8 mouse cellular contexts compared by ENCODE assay signal in the genomic region with DNA sequence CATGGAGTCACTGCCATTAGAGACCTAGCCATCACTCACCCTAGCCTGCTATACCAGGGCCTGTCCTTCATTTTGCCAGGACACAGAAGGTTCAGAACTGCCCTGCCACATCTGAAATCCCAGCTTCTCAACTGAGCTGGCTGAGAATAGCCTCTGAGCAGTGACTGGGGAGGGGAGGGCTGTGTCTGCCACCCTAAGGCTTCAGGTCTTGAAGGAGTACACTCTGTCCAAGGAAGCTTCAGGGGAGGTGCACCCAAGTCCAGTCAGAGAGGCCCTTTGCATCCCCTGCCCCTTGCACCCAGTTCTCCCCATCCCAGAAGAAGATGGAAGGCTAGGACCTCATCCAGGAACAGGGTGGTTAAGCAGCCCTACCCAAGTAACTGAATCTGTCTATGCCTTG. TPM values are rescaled to one million over a fixed set of nuclear protein-coding genes. Genes with fewer than 3 reads are reported as not detected.
DNase-seq lines count a peak whose midpoint lies in the region; ATAC-seq lines count a peak whose summit lies in the region.

No protein-coding gene starts in this region.

- H3K36me3 ChIP-seq in lung, embryonic 16.5 days (ENCODE audit: control insufficient read depth, insufficient read depth, low read length): 0 out of 2 replicates have a peak, but pooled peaks cover 2% of the 10 kb centered on the region
- H3K36me3 ChIP-seq in hindbrain, embryonic 15.5 days: peaks cover 6% of the 10 kb centered on the region; the same call in 1 of the 2 replicates
- H3K36me3 ChIP-seq in midbrain, embryonic 16.5 days (ENCODE audit: control insufficient read depth, insufficient read depth, low read length): no peaks in the 10 kb centered on the region; the same call in 1 of the 2 replicates

- peaks cover 58% of the 10 kb centered on the region for H3K4me1 ChIP-seq in lung, embryonic 16.5 days (replicated peaks; ENCODE audit: control insufficient read depth, insufficient read depth, low read length)
- peaks cover 54% of the 10 kb centered on the region for H3K4me1 ChIP-seq in hindbrain, embryonic 15.5 days (replicated peaks)
- peaks cover 36% of the 10 kb centered on the region for H3K4me1 ChIP-seq in midbrain, embryonic 16.5 days (ENCODE audit: control insufficient read depth, insufficient read depth, low read length)

- no peak overlapping the region for H3K27ac ChIP-seq in lung, embryonic 16.5 days (ENCODE audit: low read length)
- H3K27ac ChIP-seq in hindbrain, embryonic 15.5 days (replicated peaks): no peak overlapping the region
- H3K27ac ChIP-seq in midbrain, embryonic 16.5 days (ENCODE audit: low read length): no peak overlapping the region

- H3K27me3 ChIP-seq in lung, embryonic 16.5 days (ENCODE audit: control insufficient read depth, insufficient read depth, low read depth, low read length): no peaks in the 10 kb centered on the region
- no peaks in the 10 kb centered on the region for H3K27me3 ChIP-seq in hindbrain, embryonic 15.5 days
- H3K27me3 ChIP-seq in midbrain, embryonic 16.5 days (ENCODE audit: control insufficient read depth, insufficient read depth, low read depth, low read length): no peaks in the 10 kb centered on the region

- H3K4me3 ChIP-seq in lung, embryonic 16.5 days (ENCODE audit: low read length): peak overlapping the region; percentile 90
- H3K4me3 ChIP-seq in hindbrain, embryonic 15.5 days: peak overlapping the region; percentile 88
- peak overlapping the region; percentile 92 for H3K4me3 ChIP-seq in midbrain, embryonic 16.5 days (ENCODE audit: low read depth, low read length)

- DNase-seq in adrenal gland, adult 2 months: peak; percentile 5
- DNase-seq in adrenal gland, postnatal 36 days: no peak
- no peak for DNase-seq in lung, postnatal 10 days
- DNase-seq in cerebellum, adult 9-10 months: no peak
- DNase-seq in B cell, adult 2 months: no peak

- peak overlapping the region; percentile 94 for H3K4me2 ChIP-seq in lung, embryonic 16.5 days (ENCODE audit: low read depth, low read length)
- peak overlapping the region; percentile 92 for H3K4me2 ChIP-seq in hindbrain, embryonic 15.5 days
- H3K4me2 ChIP-seq in midbrain, embryonic 16.5 days (ENCODE audit: low read length): peak overlapping the region; percentile 79

- H3K9ac ChIP-seq in lung, embryonic 16.5 days (ENCODE audit: low read length): peak overlapping the region; percentile 92
- H3K9ac ChIP-seq in hindbrain, embryonic 15.5 days: peak overlapping the region; percentile 73; the same call in 1 of the 2 replicates
- H3K9ac ChIP-seq in midbrain, embryonic 16.5 days (ENCODE audit: low read depth, low read length): peak overlapping the region; percentile 87

- no peaks in the 10 kb centered on the region for H3K9me3 ChIP-seq in lung, embryonic 16.5 days (ENCODE audit: control insufficient read depth, low read length)
- no peaks in the 10 kb centered on the region for H3K9me3 ChIP-seq in hindbrain, embryonic 15.5 days
- H3K9me3 ChIP-seq in midbrain, embryonic 16.5 days (replicated peaks; ENCODE audit: control insufficient read depth, low read length, poor library complexity, severe bottlenecking): no peaks in the 10 kb centered on the region

- ATAC-seq in lung, embryonic 16.5 days (ENCODE audit: low read depth): no peak
- no peak for ATAC-seq in hindbrain, embryonic 15.5 days (ENCODE audit: low FRiP score, low read depth)
- ATAC-seq in midbrain, embryonic 16.5 days: no peak

RNA-seq across cellular contexts. Expression of a gene that starts 1.7 kb away (rescaled TPM):
- total RNA-seq in adrenal gland, adult 2 months (2021): 100 to 1,000 TPM; 100 to 125 TPM
- polyA plus RNA-seq in adrenal gland, adult 2 months (2012; rRNA removed): 260 and 308 TPM in 2 replicates
- 100 to 1,000 TPM; 133 to 137 TPM for total RNA-seq in adrenal gland, postnatal 36 days (2021)
- 57.4 and 61.1 TPM in 2 replicates for polyA plus RNA-seq in lung, embryonic 16.5 days (2015; fragmentation: Nextera tagmentation; extraction: Ambion mirVana)
- 33.5 and 34.2 TPM in 2 replicates for polyA plus RNA-seq in hindbrain, embryonic 15.5 days (2015; fragmentation: Nextera tagmentation; extraction: Ambion mirVana)
- polyA plus RNA-seq in midbrain, embryonic 16.5 days (2015; fragmentation: Nextera tagmentation; extraction: Ambion mirVana): 32.0 and 33.9 TPM in 2 replicates

RNA-seq across cellular contexts. Expression of a gene that starts 16.5 kb away (rescaled TPM):
- 1 to 10 TPM; 7.2 to 8.4 TPM for total RNA-seq in adrenal gland, adult 2 months (2021)
- 0.11 and 0.33 TPM in 2 replicates for polyA plus RNA-seq in adrenal gland, adult 2 months (2012; rRNA removed)
- 10 to 100 TPM in 1 of 2 experiments, 1 to 10 TPM in 1; 8.9 to 10.3 TPM for total RNA-seq in adrenal gland, postnatal 36 days (2021)
- polyA plus RNA-seq in lung, embryonic 16.5 days (2015; fragmentation: Nextera tagmentation; extraction: Ambion mirVana): 38.1 and 40.7 TPM in 2 replicates
- polyA plus RNA-seq in hindbrain, embryonic 15.5 days (2015; fragmentation: Nextera tagmentation; extraction: Ambion mirVana): 13.5 and 14.5 TPM in 2 replicates
- 10.5 and 14.4 TPM in 2 replicates for polyA plus RNA-seq in midbrain, embryonic 16.5 days (2015; fragmentation: Nextera tagmentation; extraction: Ambion mirVana)

RNA-seq across cellular contexts. Expression of a gene that starts 16.5 kb away (rescaled TPM):
- 10 to 100 TPM in 1 of 2 experiments, 1 to 10 TPM in 1; 7.0 to 12.3 TPM for total RNA-seq in adrenal gland, adult 2 months (2021)
- 3.2 and 3.9 TPM in 2 replicates for polyA plus RNA-seq in adrenal gland, adult 2 months (2012; rRNA removed)
- total RNA-seq in adrenal gland, postnatal 36 days (2021): 1 to 10 TPM; 8.0 to 8.5 TPM
- 1.0 and 1.8 TPM in 2 replicates for polyA plus RNA-seq in lung, embryonic 16.5 days (2015; fragmentation: Nextera tagmentation; extraction: Ambion mirVana)
- polyA plus RNA-seq in hindbrain, embryonic 15.5 days (2015; fragmentation: Nextera tagmentation; extraction: Ambion mirVana): 0.45 and 0.77 TPM in 2 replicates
- polyA plus RNA-seq in midbrain, embryonic 16.5 days (2015; fragmentation: Nextera tagmentation; extraction: Ambion mirVana): 0.18 and 0.26 TPM in 2 replicates
